Mouse (Mus musculus) ES-E14 (cell line): ENCODE data around the gene Ccndbp1.
A peak's percentile ranks its signal among the peaks of the same experiment; 100 is the strongest.

Experiments
- HCFC1 ChIP-seq: IDR thresholded peaks from 2 replicates; pipeline ENCODE4 v1.6.1; 2012; ENCODE audit warnings: low read length, inconsistent platforms, borderline replicate concordance; ENCODE audit not compliant: insufficient read depth
- MAFK ChIP-seq: IDR thresholded peaks from 2 replicates; pipeline ENCODE4 v1.6.1; 2014; ENCODE audit warnings: mild to moderate bottlenecking, low read depth, low read length, inconsistent platforms; ENCODE audit not compliant: insufficient read depth

GRCm38 (mm10) chr2:121015507-121015906, 7.3 kb downstream of the Ccndbp1 start:
- TF ChIP-seq MAFK, result 0 out of 2 replicates have a peak, but pooled peaks have one; percentile 27
- no peak for TF ChIP-seq HCFC1
